Mouse (Mus musculus): ENCODE data around the gene Txn1. TPM values are rescaled to one million over a fixed set of nuclear protein-coding genes. Genes with fewer than 3 reads are reported as not detected.

Txn1 gene
- polyA plus RNA-seq (2014; fragmentation: Illumina TruSeq; extraction: RNeasy Lipid Tissue Mini Kit (QIAGEN cat#74804); ENCODE audit: low read depth, low replicate concordance): 298 TPM

GRCm38 (mm10) chr4:57956029-57956960, at the start of gene Txn1:
TSS of gene Txn1 (minus strand) at chr4:57956411.

GRCm38 (mm10) chr4:57916201-57916661, 40.0 kb downstream of the Txn1 start, which contains the start of gene D630039A03Rik:
TSS of gene D630039A03Rik (minus strand) at chr4:57916297.

Other genes starting within 250 kb of the Txn1 start
- 33.7 TPM for gene Akap2, start 238.8 kb downstream of the Txn1 start, polyA plus RNA-seq (2014; fragmentation: Illumina TruSeq; extraction: RNeasy Lipid Tissue Mini Kit (QIAGEN cat#74804); ENCODE audit: low read depth, low replicate concordance)
- gene D630039A03Rik, start 40.1 kb downstream of the Txn1 start, polyA plus RNA-seq (2014; fragmentation: Illumina TruSeq; extraction: RNeasy Lipid Tissue Mini Kit (QIAGEN cat#74804); ENCODE audit: low read depth, low replicate concordance): 17.9 TPM
- gene Txndc8, start 52.7 kb upstream of the Txn1 start, polyA plus RNA-seq (2014; fragmentation: Illumina TruSeq; extraction: RNeasy Lipid Tissue Mini Kit (QIAGEN cat#74804); ENCODE audit: low read depth, low replicate concordance): 4.9 TPM

Data from adipose tissue, adult 10 weeks (tissue).